Mouse (Mus musculus) C2C12 (cell line): Measurements from ENCODE around the gene Kcnv2.

Experiments
- CEBPB ChIP-seq: IDR thresholded peaks from one replicate; pipeline ENCODE4 v1.6.1; 2011; ENCODE audit warnings: low read depth, mild to moderate bottlenecking, control low read depth, moderate library complexity
- CTCF ChIP-seq: IDR thresholded peaks from one replicate; pipeline ENCODE4 v1.5.1; 2011; ENCODE audit not compliant: control insufficient read depth, insufficient read depth, insufficient read length
- FOSL1 ChIP-seq: IDR thresholded peaks from one replicate; pipeline ENCODE4 v1.8.0; 2011; ENCODE audit warnings: mild to moderate bottlenecking, low read length; ENCODE audit not compliant: poor library complexity, insufficient read depth, severe bottlenecking
- MAX ChIP-seq: IDR thresholded peaks from one replicate; pipeline ENCODE4 v1.6.1; 2011; ENCODE audit warnings: mild to moderate bottlenecking, control low read depth
- MYOD1 ChIP-seq: IDR thresholded peaks from one replicate; pipeline ENCODE4 v1.6.1; 2011; ENCODE audit warnings: low read depth; ENCODE audit not compliant: control insufficient read depth, insufficient read length
- MYOG ChIP-seq: IDR thresholded peaks from one replicate; pipeline ENCODE4 v1.6.1; 2011; ENCODE audit not compliant: control insufficient read depth, insufficient read length; ENCODE audit errors: extremely low read depth
- USF1 ChIP-seq: IDR thresholded peaks from one replicate; pipeline ENCODE4 v1.6.1; 2011; ENCODE audit warnings: low read depth, mild to moderate bottlenecking, control low read depth, moderate library complexity

DNA sequence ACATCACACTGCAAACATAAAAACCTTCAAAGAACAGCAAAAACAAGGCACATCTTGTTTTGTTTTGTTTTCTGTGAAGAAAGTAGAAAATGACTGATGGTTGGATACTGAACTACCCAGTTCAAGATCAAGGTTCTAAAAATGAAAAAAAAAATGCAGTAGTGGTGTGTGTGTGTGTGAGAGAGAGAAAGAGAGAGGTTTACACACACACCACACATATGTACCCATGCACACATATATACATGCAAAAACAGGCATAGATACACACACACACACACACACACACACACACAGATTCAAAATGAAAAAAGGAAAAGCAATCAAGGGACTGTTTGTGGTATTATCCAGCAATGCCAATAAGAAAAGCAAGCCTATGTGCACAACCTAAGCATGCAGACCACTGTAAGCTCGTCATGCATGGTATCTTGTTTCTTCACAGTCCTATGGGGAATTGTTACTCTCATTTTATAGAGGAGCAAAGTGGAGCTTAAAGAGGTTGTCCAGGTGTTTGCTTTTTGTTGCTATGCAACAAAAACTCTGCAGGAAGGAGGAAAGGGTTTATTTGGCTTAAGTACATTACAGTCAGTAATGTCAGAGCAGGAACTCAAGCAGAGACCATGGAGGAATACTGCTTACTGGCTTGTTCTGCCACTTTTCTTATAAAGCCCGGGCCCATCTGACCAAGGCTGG is 57.5 kb downstream of the Kcnv2 start:
- TF ChIP-seq CTCF (no peak), MYOG (no peak), USF1 (no peak), MAX (no peak), CEBPB (no peak), MYOD1 (no peak), FOSL1 (no peak)
